Mouse (Mus musculus) kidney, adult 2 months (tissue): ENCODE measurements around the gene Barx1.

Experiments used
- CTCF ChIP-seq: fragments of 200-500 bp; conservative IDR thresholded peaks from 2 replicates; pipeline ENCODE4 v1.5.1; 2011; ENCODE audit warnings: low read depth, mild to moderate bottlenecking, control low read depth, low read length, moderate library complexity, mixed read lengths; ENCODE audit not compliant: insufficient read depth, insufficient read length
- POLR2A ChIP-seq: fragments of 200-500 bp; IDR thresholded peaks from one replicate; pipeline ENCODE4 v1.6.1; 2011; ENCODE audit warnings: low read depth, low read length, control low read depth

DNA sequence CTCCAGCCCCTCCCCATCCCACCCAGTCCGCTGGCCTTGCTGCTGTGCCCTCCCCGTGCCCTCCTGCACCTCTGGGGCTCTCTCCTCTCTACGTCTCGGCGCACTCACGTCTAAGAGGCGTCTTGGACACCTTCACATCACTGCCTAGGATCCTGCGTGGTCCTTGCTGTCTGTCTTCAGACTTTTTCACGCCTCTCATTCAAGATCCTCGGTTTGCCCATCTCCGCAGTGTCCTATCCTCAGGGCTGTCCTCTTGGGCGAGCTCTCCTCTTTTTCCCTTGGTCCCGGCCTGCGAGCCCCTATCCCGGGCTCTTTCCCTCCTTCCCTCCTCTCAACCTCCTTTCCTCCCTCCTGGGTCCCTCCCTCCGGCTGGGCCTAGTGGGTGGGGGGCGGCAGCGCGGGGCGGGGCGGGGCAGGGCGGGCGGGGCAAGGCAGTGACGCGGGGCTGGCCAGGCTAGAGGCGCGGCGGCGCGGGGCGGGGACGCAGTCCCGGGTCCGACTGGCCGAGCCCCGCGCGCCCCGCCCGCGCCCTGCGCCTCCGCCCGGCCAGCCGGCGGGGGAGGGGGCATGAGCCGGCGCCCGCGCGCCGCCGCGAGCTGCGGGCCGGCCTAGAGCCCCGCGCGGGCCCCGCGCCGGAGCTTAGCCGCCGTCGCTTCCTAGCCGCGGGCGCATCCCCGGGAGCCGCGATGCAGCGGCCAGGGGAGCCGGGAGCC is at the start of gene Barx1:
- TF ChIP-seq CTCF = no peak
- TF ChIP-seq POLR2A = no peak
